Mouse (Mus musculus): ENCODE data around the gene Myh14. TPM values are rescaled to one million over a fixed set of nuclear protein-coding genes. Genes with fewer than 3 reads are reported as not detected.

Myh14 gene
- total and polyA plus RNA-seq, 3 experiments: under 0.01 to 0.08 TPM; not detected in 1

DNA sequence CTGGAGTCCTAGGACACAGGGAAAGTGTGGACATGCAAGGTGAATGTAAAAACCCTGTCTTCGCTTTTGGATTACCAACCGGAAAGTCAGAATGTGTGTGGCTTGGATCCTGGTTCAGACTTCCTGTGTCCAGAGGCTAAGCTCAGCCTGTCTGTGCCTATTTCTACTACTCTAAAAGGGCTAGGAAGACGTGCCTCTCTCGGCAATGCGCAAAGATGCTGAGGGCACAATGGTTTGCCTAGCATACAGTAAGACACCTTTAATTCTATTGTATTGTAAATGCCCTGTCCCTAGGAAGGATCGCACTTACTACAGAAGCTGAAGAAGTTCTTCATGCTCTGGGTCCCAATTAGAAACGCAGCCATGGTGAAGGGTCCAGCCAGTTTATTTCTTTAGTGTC lies 65.2 kb downstream of the Myh14 start:
- Histone ChIP-seq H3K79me2 (ENCODE audit: control insufficient read depth, insufficient read depth, low read length, poor library complexity) (no peaks in the 10 kb centered on the region), H3K4me3 (ENCODE audit: control insufficient read depth in 1 of 2, insufficient read depth in 1 of 2, low read depth in 2 of 2, low read length in 2 of 2) (no peak overlapping the region), H3K9ac (ENCODE audit: control insufficient read depth, low read depth, low read length, poor library complexity, severe bottlenecking) (no peak overlapping the region), H3K4me1 (ENCODE audit: control insufficient read depth in 1 of 2, insufficient read depth in 2 of 2, low read length in 2 of 2) (no peaks in the 10 kb centered on the region), H3K9me3 (replicated peaks; ENCODE audit: insufficient read depth, low read length) (no peaks in the 10 kb centered on the region), H3K27me3 (ENCODE audit: control insufficient read depth in 1 of 2, insufficient read depth in 2 of 2, low read length in 2 of 2) (no peaks in the 10 kb centered on the region), H3K36me3 (ENCODE audit: control insufficient read depth in 1 of 2, insufficient read depth in 2 of 2, low read length in 2 of 2) (no peaks in the 10 kb centered on the region), H3K27ac (ENCODE audit: control insufficient read depth, low read depth, low read length) (no peak overlapping the region)
- no peak for DNase-seq (ENCODE audit: low read depth, low spot score)
- TF ChIP-seq MYB (IDR thresholded peaks at IDR 0.05; ENCODE audit: low read depth, low read length): no peak
- no peak for TF ChIP-seq MEF2A (IDR thresholded peaks at IDR 0.05; ENCODE audit: extremely low read depth, insufficient replicate concordance, low read depth, low read length, poor library complexity, severe bottlenecking)
- TF ChIP-seq MXI1 (IDR thresholded peaks at IDR 0.05; ENCODE audit: low read depth, low read length): no peak
- TF ChIP-seq KAT2A (conservative IDR thresholded peaks at IDR 0.05; ENCODE audit: low read depth, low read length): no peak
- TF ChIP-seq TBP (IDR thresholded peaks at IDR 0.05; ENCODE audit: low read depth, low read length): no peak
- TF ChIP-seq MYC (IDR thresholded peaks at IDR 0.05; ENCODE audit: low read depth, low read length): no peak
- TF ChIP-seq JUND (IDR thresholded peaks at IDR 0.05; ENCODE audit: low read depth, low read length): no peak
- TF ChIP-seq TCF12 (IDR thresholded peaks at IDR 0.05; ENCODE audit: low read depth, low read length): no peak
- no peak for TF ChIP-seq GATA1 (IDR thresholded peaks at IDR 0.05; ENCODE audit: low read depth, low read length)
- no peak for TF ChIP-seq USF1 (IDR thresholded peaks at IDR 0.05; ENCODE audit: low read depth, low read length)
- TF ChIP-seq UBTF (IDR thresholded peaks at IDR 0.05; ENCODE audit: borderline replicate concordance, insufficient read depth, low read depth, low read length): no peak
- no peak for TF ChIP-seq SIN3A (IDR thresholded peaks at IDR 0.05; ENCODE audit: low read length)
- TF ChIP-seq SMC3 (IDR thresholded peaks at IDR 0.05; ENCODE audit: low read depth, low read length): no peak
- no peak for TF ChIP-seq NRF1 (IDR thresholded peaks at IDR 0.05; ENCODE audit: insufficient read depth, low read depth, low read length, poor library complexity, severe bottlenecking)

DNA sequence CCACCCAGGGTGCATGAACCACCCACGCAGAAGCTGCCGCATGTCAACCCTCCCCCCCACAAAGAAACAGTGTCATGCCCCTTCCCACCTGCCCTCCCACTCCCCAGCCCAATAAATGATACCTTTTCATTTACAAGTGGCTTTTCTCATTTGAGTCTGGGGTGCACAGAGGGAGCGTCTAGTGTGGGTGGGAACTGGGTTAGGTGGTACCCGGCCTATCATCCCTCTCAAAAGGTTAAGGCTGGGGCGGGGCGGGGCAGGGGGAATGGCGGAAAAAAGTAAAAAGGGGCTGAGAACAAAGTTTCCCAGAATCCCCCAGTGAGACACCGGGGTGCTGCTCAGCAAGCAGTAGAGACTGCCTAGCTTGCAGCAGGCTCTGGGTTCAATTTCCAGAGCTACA lies 66.0 kb downstream of the Myh14 start:
- TF ChIP-seq USF1 (IDR thresholded peaks at IDR 0.05; ENCODE audit: low read depth, low read length) (no peak), MYC (IDR thresholded peaks at IDR 0.05; ENCODE audit: low read depth, low read length) (no peak), SIN3A (IDR thresholded peaks at IDR 0.05; ENCODE audit: low read length) (no peak), TCF12 (IDR thresholded peaks at IDR 0.05; ENCODE audit: low read depth, low read length) (no peak), MAZ (IDR thresholded peaks at IDR 0.05; ENCODE audit: low read depth, low read length) (no peak), ZC3H11A (IDR thresholded peaks at IDR 0.05; ENCODE audit: low read depth, low read length) (no peak), ELF1 (IDR thresholded peaks at IDR 0.05; ENCODE audit: low read depth, low read length) (no peak), GATA1 (IDR thresholded peaks at IDR 0.05; ENCODE audit: low read depth, low read length) (no peak)
- Histone ChIP-seq H3K9ac (ENCODE audit: control insufficient read depth, low read depth, low read length, poor library complexity, severe bottlenecking) (no peak overlapping the region), H3K9me3 (replicated peaks; ENCODE audit: insufficient read depth, low read length) (no peaks in the 10 kb centered on the region), H3K27ac (ENCODE audit: control insufficient read depth, low read depth, low read length) (no peak overlapping the region), H3K4me1 (ENCODE audit: control insufficient read depth in 1 of 2, insufficient read depth in 2 of 2, low read length in 2 of 2) (no peaks in the 10 kb centered on the region), H3K4me3 (ENCODE audit: control insufficient read depth in 1 of 2, insufficient read depth in 1 of 2, low read depth in 2 of 2, low read length in 2 of 2) (no peak overlapping the region), H3K36me3 (ENCODE audit: control insufficient read depth in 1 of 2, insufficient read depth in 2 of 2, low read length in 2 of 2) (no peaks in the 10 kb centered on the region), H3K79me2 (ENCODE audit: control insufficient read depth, insufficient read depth, low read length, poor library complexity) (no peaks in the 10 kb centered on the region), H3K27me3 (ENCODE audit: control insufficient read depth in 1 of 2, insufficient read depth in 2 of 2, low read length in 2 of 2) (no peaks in the 10 kb centered on the region)
- no peak for DNase-seq (ENCODE audit: low read depth, low spot score)

Measured in MEL (cell line).